Mouse (Mus musculus) embryonic fibroblast, embryonic 13.5 days (primary cell): ENCODE data around the gene Hmcn1. TPM values are rescaled to one million over a fixed set of nuclear protein-coding genes. Genes with fewer than 3 reads are reported as not detected.

ENCODE experiments used
- H3K27ac ChIP-seq: 2 replicates; pipeline ENCODE4 v1.5.1; 2012; ENCODE audit warnings: low read length, control low read depth, inconsistent platforms; ENCODE audit not compliant: insufficient read depth
- H3K4me1 ChIP-seq: 2 replicates; pipeline ENCODE4 v1.6.1; 2011; ENCODE audit warnings: low read length; ENCODE audit not compliant: control insufficient read depth, insufficient read depth
- H3K4me3 ChIP-seq: 2 replicates; pipeline ENCODE4 v1.5.1; 2011; ENCODE audit warnings: mild to moderate bottlenecking, control low read depth, low read length; ENCODE audit not compliant: insufficient read depth
- CTCF ChIP-seq: IDR thresholded peaks from 2 replicates; pipeline ENCODE4 v1.5.1; 2011; ENCODE audit warnings: mild to moderate bottlenecking, control low read depth, low read length, moderate library complexity, borderline replicate concordance; ENCODE audit not compliant: insufficient read depth
- POLR2A ChIP-seq: IDR thresholded peaks from 2 replicates; pipeline ENCODE4 v1.6.1; 2011; ENCODE audit warnings: low read depth, mild to moderate bottlenecking, control low read depth, low read length, moderate library complexity
- polyA plus RNA-seq: library from polyadenylated mRNA; stranded (reverse); fragments of >200 nt; gene quantifications from 2 replicates; pipeline ENCODE4 v1.2.4, GENCODE M21; 2011; ENCODE audit warnings: low read depth; ENCODE audit not compliant: missing spikeins, insufficient read length

The Hmcn1 gene
- polyA plus RNA-seq, 1 experiment = 24.8 TPM

GRCm38 (mm10) chr1:150706502-150706901, 286.7 kb downstream of the Hmcn1 start:
- H3K4me3 ChIP-seq = no peak overlapping the region
- TF ChIP-seq CTCF = no peak
- TF ChIP-seq POLR2A = no peak
- H3K4me1 ChIP-seq = no peaks in the 10 kb centered on the region; the same call in 1 of the 2 replicates
- H3K27ac ChIP-seq = no peak overlapping the region

- no peak for TF ChIP-seq CTCF
- Histone ChIP-seq H3K4me1 (no peaks in the 10 kb centered on the region), H3K27ac (no peak overlapping the region), H3K4me3 (no peak overlapping the region)
Observed at GRCm38 (mm10) chr1:150697749-150698148, 295.5 kb downstream of the Hmcn1 start.

GRCm38 (mm10) chr1:150682044-150682443, 311.2 kb downstream of the Hmcn1 start:
- no peak overlapping the region for H3K27ac ChIP-seq
- no peak overlapping the region for H3K4me3 ChIP-seq
- H3K4me1 ChIP-seq = no peaks in the 10 kb centered on the region
- no peak for TF ChIP-seq CTCF
- TF ChIP-seq POLR2A = no peak

- TF ChIP-seq POLR2A (no peak), CTCF (no peak)
- no peak overlapping the region for H3K4me3 ChIP-seq
- no peak overlapping the region for H3K27ac ChIP-seq
- H3K4me1 ChIP-seq = no peaks in the 10 kb centered on the region
Observed at GRCm38 (mm10) chr1:150681433-150681832, 311.8 kb downstream of the Hmcn1 start.

GRCm38 (mm10) chr1:150681006-150681405, 312.2 kb downstream of the Hmcn1 start:
- TF ChIP-seq POLR2A = no peak
- no peak for TF ChIP-seq CTCF
- H3K27ac ChIP-seq = no peak overlapping the region
- no peak overlapping the region for H3K4me3 ChIP-seq
- no peaks in the 10 kb centered on the region for H3K4me1 ChIP-seq

- no peaks in the 10 kb centered on the region for H3K4me1 ChIP-seq
- no peak for TF ChIP-seq POLR2A
- TF ChIP-seq CTCF = no peak
- no peak overlapping the region for H3K27ac ChIP-seq
- H3K4me3 ChIP-seq = no peak overlapping the region
Observed at GRCm38 (mm10) chr1:150680345-150680744, 312.9 kb downstream of the Hmcn1 start.

GRCm38 (mm10) chr1:150645314-150645713, 347.9 kb downstream of the Hmcn1 start:
- Histone ChIP-seq H3K4me1 (no peaks in the 10 kb centered on the region), H3K27ac (no peak overlapping the region), H3K4me3 (no peak overlapping the region)
- no peak for TF ChIP-seq POLR2A
- TF ChIP-seq CTCF = no peak

- no peak overlapping the region for H3K27ac ChIP-seq
- H3K4me1 ChIP-seq = no peaks in the 10 kb centered on the region
- TF ChIP-seq POLR2A (no peak), CTCF (no peak)
- no peak overlapping the region for H3K4me3 ChIP-seq
Observed at GRCm38 (mm10) chr1:150639522-150639921, 353.7 kb downstream of the Hmcn1 start.

- Histone ChIP-seq H3K4me3 (no peak overlapping the region), H3K27ac (no peak overlapping the region), H3K4me1 (peaks cover 5% of the 10 kb centered on the region)
- TF ChIP-seq CTCF (no peak), POLR2A (no peak)
Observed at GRCm38 (mm10) chr1:150632506-150632905, 360.7 kb downstream of the Hmcn1 start.

GRCm38 (mm10) chr1:150631856-150632171, 361.4 kb downstream of the Hmcn1 start:
- peak overlapping the region; percentile 87 for H3K27ac ChIP-seq
- H3K4me1 ChIP-seq = peaks cover 5% of the 10 kb centered on the region
- TF ChIP-seq CTCF = no peak
- no peak for TF ChIP-seq POLR2A
- no peak overlapping the region for H3K4me3 ChIP-seq
